20 mouse cellular contexts compared by ENCODE assay signal in the genomic region with DNA sequence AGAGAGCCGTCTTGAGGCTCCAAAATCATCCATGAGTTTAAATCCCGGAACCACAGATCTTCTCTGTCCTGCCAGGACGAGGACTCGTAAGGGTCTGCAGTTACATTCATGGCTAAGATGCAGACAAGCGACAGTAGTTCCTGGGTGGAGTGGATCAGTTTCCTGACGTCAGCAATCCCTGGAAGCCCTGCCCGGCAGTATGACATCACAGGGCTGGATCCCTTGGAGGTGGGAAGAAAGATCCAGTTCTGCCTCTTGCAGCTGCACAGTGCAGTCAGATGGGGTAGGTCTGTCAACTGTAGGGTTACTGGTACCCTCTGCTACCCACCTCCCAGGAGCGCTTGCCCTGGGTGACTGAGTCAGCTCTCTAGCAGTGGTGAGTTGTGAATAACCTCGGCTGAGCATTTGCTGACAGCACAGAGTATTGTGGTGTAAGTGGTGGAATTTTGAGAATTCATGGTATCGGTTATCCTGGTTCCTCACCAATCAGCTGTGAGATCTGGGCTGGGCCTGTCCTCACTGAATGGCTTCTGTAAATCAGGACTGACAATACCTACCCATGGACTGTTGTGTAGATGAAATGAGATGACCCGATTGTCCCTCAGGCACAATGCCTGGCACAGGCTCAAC. TPM values are rescaled to one million over a fixed set of nuclear protein-coding genes. Genes with fewer than 3 reads are reported as not detected.
DNase-seq lines count a peak whose midpoint lies in the region; ATAC-seq and TF ChIP-seq lines count a peak whose summit lies in the region.
"Had no signal": no experiment of that assay in that cellular context is flagged by ENCODE, and none has a peak within 500 bp of the region (broad histone marks: within the 10 kb centered on the region; RNA-seq: fewer than 3 reads in every experiment).

No protein-coding gene starts in this region.

- no peak for DNase-seq in lung, postnatal 0 days (ENCODE audit: low spot score)
- DNase-seq in lung, postnatal 14 days: no peak
- DNase-seq in ZHBTc4 (ENCODE audit: low read depth, low spot score): peak; percentile 64
- DNase-seq: cerebellum, postnatal 10 days; embryo, embryonic 11 days; gastrocnemius, postnatal 36 days; heart, postnatal 36 days; layer of hippocampus, postnatal 36 days; midbrain, embryonic 14.5 days; right cerebral cortex, postnatal 14 days had no signal

- no peak for TF ChIP-seq CTCF in lung, postnatal 0 days (IDR thresholded peaks at IDR 0.05)
- TF ChIP-seq CTCF in olfactory bulb, adult 2 months (IDR thresholded peaks at IDR 0.05; ENCODE audit: insufficient read depth, low read depth, low read length): no peak

- TF ChIP-seq EP300 in lung, postnatal 0 days (IDR thresholded peaks at IDR 0.05): no peak

- no peak for TF ChIP-seq POLR2A in olfactory bulb, adult 2 months (IDR thresholded peaks at IDR 0.05; ENCODE audit: insufficient read depth, low read depth, low read length)

- no peak overlapping the region for H3K27ac ChIP-seq in lung, postnatal 0 days (ENCODE audit: low read length)
- H3K27ac ChIP-seq in olfactory bulb, adult 2 months (ENCODE audit: insufficient read depth, low read depth, low read length): 0 out of 2 replicates have a peak overlapping the region, but pooled peaks have one; percentile 3
- H3K27ac ChIP-seq in neural tube, embryonic 15.5 days (replicated peaks): no peak overlapping the region
- H3K27ac ChIP-seq in midbrain, embryonic 15.5 days: no peak overlapping the region
- H3K27ac ChIP-seq: forebrain, embryonic 13.5 days; heart, embryonic 13.5 days; hindbrain, postnatal 0 days had no signal

- H3K4me1 ChIP-seq in lung, postnatal 0 days (ENCODE audit: insufficient read depth, low read depth, low read length): no peaks in the 10 kb centered on the region
- H3K4me1 ChIP-seq in olfactory bulb, adult 2 months (ENCODE audit: control insufficient read depth, insufficient read depth, low read length): peaks cover 17% of the 10 kb centered on the region
- H3K4me1 ChIP-seq in neural tube, embryonic 15.5 days: peaks cover 3% of the 10 kb centered on the region; the same call in 1 of the 2 replicates
- H3K4me1 ChIP-seq in midbrain, embryonic 15.5 days: peaks cover 8% of the 10 kb centered on the region; the same call in 1 of the 2 replicates

- no peak overlapping the region for H3K4me3 ChIP-seq in lung, postnatal 0 days (ENCODE audit: low read depth, low read length)
- no peak overlapping the region for H3K4me3 ChIP-seq in olfactory bulb, adult 2 months (ENCODE audit: insufficient read depth, low read depth, low read length)
- H3K4me3 ChIP-seq in neural tube, embryonic 15.5 days (replicated peaks): no peak overlapping the region
- no peak overlapping the region for H3K4me3 ChIP-seq in midbrain, embryonic 15.5 days
- H3K4me3 ChIP-seq: forebrain, embryonic 13.5 days; heart, embryonic 13.5 days had no signal

- H3K27me3 ChIP-seq in lung, postnatal 0 days (replicated peaks; ENCODE audit: insufficient read depth, low read length): no peaks in the 10 kb centered on the region
- H3K27me3 ChIP-seq in neural tube, embryonic 15.5 days (replicated peaks): 0 out of 2 replicates have a peak, but pooled peaks cover 2% of the 10 kb centered on the region
- no peaks in the 10 kb centered on the region for H3K27me3 ChIP-seq in midbrain, embryonic 15.5 days (replicated peaks)
- H3K27me3 ChIP-seq: forebrain, embryonic 13.5 days had no signal

- H3K9ac ChIP-seq in lung, postnatal 0 days (replicated peaks; ENCODE audit: low read depth): no peak overlapping the region
- no peak overlapping the region for H3K9ac ChIP-seq in neural tube, embryonic 15.5 days (replicated peaks)
- no peak overlapping the region for H3K9ac ChIP-seq in midbrain, embryonic 15.5 days
- H3K9ac ChIP-seq: forebrain, embryonic 13.5 days; heart, embryonic 13.5 days had no signal

- peak; percentile 23; the same call in 1 of the 2 replicates for ATAC-seq in lung, postnatal 0 days
- no peak for ATAC-seq in neural tube, embryonic 15.5 days (ENCODE audit: low FRiP score)
- ATAC-seq in midbrain, embryonic 15.5 days (replicated peaks): no peak
- ATAC-seq in megakaryocyte-erythroid progenitor cell, adult 5-6 weeks (replicated peaks; ENCODE audit: low FRiP score, low TSS enrichment, poor library complexity, severe bottlenecking): no peak
- ATAC-seq: forebrain, embryonic 13.5 days; hindbrain, postnatal 0 days had no signal

- no peaks in the 10 kb centered on the region for H3K36me3 ChIP-seq in lung, postnatal 0 days (ENCODE audit: insufficient read depth, low read length)
- H3K36me3 ChIP-seq in neural tube, embryonic 15.5 days: no peaks in the 10 kb centered on the region
- H3K36me3 ChIP-seq in midbrain, embryonic 15.5 days (replicated peaks): no peaks in the 10 kb centered on the region
- H3K36me3 ChIP-seq: heart, embryonic 13.5 days had no signal

- no peaks in the 10 kb centered on the region for H3K9me3 ChIP-seq in lung, postnatal 0 days (ENCODE audit: low read length)
- no peaks in the 10 kb centered on the region for H3K9me3 ChIP-seq in neural tube, embryonic 15.5 days (replicated peaks)
- no peaks in the 10 kb centered on the region for H3K9me3 ChIP-seq in midbrain, embryonic 15.5 days
- H3K9me3 ChIP-seq: forebrain, embryonic 13.5 days; heart, embryonic 13.5 days had no signal

- H3K4me2 ChIP-seq in lung, postnatal 0 days (replicated peaks; ENCODE audit: low read depth, low read length): no peak overlapping the region
- no peak overlapping the region for H3K4me2 ChIP-seq in neural tube, embryonic 15.5 days
- H3K4me2 ChIP-seq in midbrain, embryonic 15.5 days: no peak overlapping the region
- H3K4me2 ChIP-seq: forebrain, embryonic 13.5 days; heart, embryonic 13.5 days; liver, embryonic 11.5 days had no signal

- 54% methylated on average over 11 of the region's 11 CpGs for WGBS in lung, postnatal 0 days
- WGBS in olfactory bulb, adult 2 months: 62% methylated on average over 11 of the region's 11 CpGs
- WGBS in neural tube, embryonic 15.5 days: 72% methylated on average over 11 of the region's 11 CpGs
- 72% methylated on average over 11 of the region's 11 CpGs for WGBS in midbrain, embryonic 15.5 days

RNA-seq across cellular contexts. Expression of a gene that starts 16.6 kb away (rescaled TPM):
- 0.06 and 0.19 TPM in 2 replicates for polyA plus RNA-seq in lung, postnatal 0 days (2015; fragmentation: Nextera tagmentation; extraction: Ambion mirVana)
- not detected in 2 replicates for polyA plus RNA-seq in olfactory bulb, adult 2 months (2012; ENCODE audit: insufficient read depth, insufficient read length, low replicate concordance, missing spikeins)
- 1.4 and 1.7 TPM in 2 replicates for polyA plus RNA-seq in neural tube, embryonic 15.5 days (2015; fragmentation: Nextera tagmentation; extraction: Ambion mirVana)
- 0.87 and 1.2 TPM in 2 replicates for polyA plus RNA-seq in midbrain, embryonic 15.5 days (2015; fragmentation: Nextera tagmentation; extraction: Ambion mirVana)
- not detected in 2 replicates for total RNA-seq in megakaryocyte-erythroid progenitor cell, adult 5-6 weeks (2014; fragmentation: Nextera tagmentation)
- total RNA-seq in megakaryocyte-erythroid progenitor cell, adult 5-6 weeks (2017): not detected in 2 replicates
- total RNA-seq: megakaryocyte progenitor cell, adult 5-6 weeks had no signal
- polyA plus RNA-seq: forebrain, embryonic 13.5 days; heart, embryonic 13.5 days; kidney, embryonic 14.5 days; liver, embryonic 11.5 days had no signal

RNA-seq across cellular contexts. Expression of a gene that starts 37.4 kb away (rescaled TPM):
- polyA plus RNA-seq in lung, postnatal 0 days (2015; fragmentation: Nextera tagmentation; extraction: Ambion mirVana): 51.8 and 56.3 TPM in 2 replicates
- 415 TPM in 1 of 2 replicates, not detected in the other for polyA plus RNA-seq in olfactory bulb, adult 2 months (2012; ENCODE audit: insufficient read depth, insufficient read length, low replicate concordance, missing spikeins)
- polyA plus RNA-seq in neural tube, embryonic 15.5 days (2015; fragmentation: Nextera tagmentation; extraction: Ambion mirVana): 314 and 353 TPM in 2 replicates
- polyA plus RNA-seq in midbrain, embryonic 15.5 days (2015; fragmentation: Nextera tagmentation; extraction: Ambion mirVana): 401 and 406 TPM in 2 replicates
- 23.8 and 38.4 TPM in 2 replicates for total RNA-seq in megakaryocyte-erythroid progenitor cell, adult 5-6 weeks (2014; fragmentation: Nextera tagmentation)
- 7.9 and 14.8 TPM in 2 replicates for total RNA-seq in megakaryocyte-erythroid progenitor cell, adult 5-6 weeks (2017)

RNA-seq across cellular contexts. Expression of a gene that starts 51.6 kb away (rescaled TPM):
- polyA plus RNA-seq in lung, postnatal 0 days (2015; fragmentation: Nextera tagmentation; extraction: Ambion mirVana): 2.9 and 3.0 TPM in 2 replicates
- polyA plus RNA-seq in olfactory bulb, adult 2 months (2012; ENCODE audit: insufficient read depth, insufficient read length, low replicate concordance, missing spikeins): not detected in 2 replicates
- polyA plus RNA-seq in neural tube, embryonic 15.5 days (2015; fragmentation: Nextera tagmentation; extraction: Ambion mirVana): 0.36 and 15.5 TPM in 2 replicates
- 0.34 and 0.50 TPM in 2 replicates for polyA plus RNA-seq in midbrain, embryonic 15.5 days (2015; fragmentation: Nextera tagmentation; extraction: Ambion mirVana)
- total RNA-seq in megakaryocyte-erythroid progenitor cell, adult 5-6 weeks (2014; fragmentation: Nextera tagmentation): 108 and 110 TPM in 2 replicates
- 68.5 and 93.7 TPM in 2 replicates for total RNA-seq in megakaryocyte-erythroid progenitor cell, adult 5-6 weeks (2017)
- total RNA-seq: layer of hippocampus, postnatal 36 days had no signal
